Mouse (Mus musculus) C2C12 (cell line): ENCODE results near the gene Dmrt3. TPM values are rescaled to one million over a fixed set of nuclear protein-coding genes. Genes with fewer than 3 reads are reported as not detected.

ENCODE experiments used
- H3K27me3 ChIP-seq: one replicate; pipeline ENCODE4 v1.6.1; 2011; ENCODE audit not compliant: control insufficient read depth, insufficient read depth, insufficient read length
- H3K36me3 ChIP-seq: one replicate; pipeline ENCODE4 v1.6.1; 2011; ENCODE audit not compliant: control insufficient read depth, insufficient read depth
- H3K4me3 ChIP-seq: one replicate; pipeline ENCODE4 v1.5.1; 2011; ENCODE audit warnings: mild to moderate bottlenecking, control low read depth; ENCODE audit not compliant: poor library complexity, insufficient read depth, severe bottlenecking
- H3K79me2 ChIP-seq: one replicate; pipeline ENCODE4 v1.6.1; 2011; ENCODE audit not compliant: control insufficient read depth, insufficient read depth
- H3K79me3 ChIP-seq: one replicate; pipeline ENCODE4 v1.6.1; 2011; ENCODE audit warnings: low read depth, control low read depth
- H3ac ChIP-seq: one replicate; pipeline ENCODE3; 2011; ENCODE audit warnings: low read depth; ENCODE audit not compliant: control insufficient read depth, insufficient read length
- CEBPB ChIP-seq: IDR thresholded peaks from one replicate; pipeline ENCODE4 v1.6.1; 2011; ENCODE audit warnings: low read depth, mild to moderate bottlenecking, control low read depth, moderate library complexity
- CTCF ChIP-seq: IDR thresholded peaks from one replicate; pipeline ENCODE4 v1.5.1; 2011; ENCODE audit not compliant: control insufficient read depth, insufficient read depth, insufficient read length
- FOSL1 ChIP-seq: IDR thresholded peaks from one replicate; pipeline ENCODE4 v1.8.0; 2011; ENCODE audit warnings: mild to moderate bottlenecking, low read length; ENCODE audit not compliant: poor library complexity, insufficient read depth, severe bottlenecking
- MAX ChIP-seq: IDR thresholded peaks from one replicate; pipeline ENCODE4 v1.6.1; 2011; ENCODE audit warnings: mild to moderate bottlenecking, control low read depth
- MYOD1 ChIP-seq: IDR thresholded peaks from one replicate; pipeline ENCODE4 v1.6.1; 2011; ENCODE audit warnings: low read depth; ENCODE audit not compliant: control insufficient read depth, insufficient read length
- MYOG ChIP-seq: IDR thresholded peaks from one replicate; pipeline ENCODE4 v1.6.1; 2011; ENCODE audit not compliant: control insufficient read depth, insufficient read length; ENCODE audit errors: extremely low read depth
- USF1 ChIP-seq: IDR thresholded peaks from one replicate; pipeline ENCODE4 v1.6.1; 2011; ENCODE audit warnings: low read depth, mild to moderate bottlenecking, control low read depth, moderate library complexity
- polyA plus RNA-seq: library from polyadenylated mRNA; unstranded; fragments of >200 nt; fragmentation: generic; extraction: Trizol; gene quantifications from one replicate; pipeline ENCODE4 v1.2.1, GENCODE M21; 2012; ENCODE audit warnings: missing spikeins

Gene Dmrt3
- polyA plus RNA-seq, 1 experiment, result 0.33 TPM

DNA sequence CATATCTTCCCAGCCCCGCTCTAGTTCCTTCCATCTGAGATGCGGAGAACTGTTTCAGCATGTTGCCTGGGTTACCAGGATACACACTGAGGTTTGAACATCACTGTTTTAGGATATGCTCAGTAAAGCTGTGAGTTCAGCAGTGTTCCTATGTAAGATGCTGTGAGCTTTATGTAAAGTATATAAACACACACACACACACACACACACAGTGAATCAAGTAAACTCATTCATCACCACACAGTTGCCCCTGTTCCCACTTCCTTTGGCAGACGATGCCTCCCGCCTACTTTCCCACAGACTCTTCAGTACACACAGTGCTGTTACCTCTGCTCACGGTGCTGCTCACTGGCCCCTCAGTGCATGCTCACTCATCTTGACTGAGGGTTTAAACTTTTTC is 42.5 kb downstream of the Dmrt3 start:
- no peak for TF ChIP-seq MYOG
- TF ChIP-seq USF1, result no peak
- TF ChIP-seq MYOD1, result no peak
- TF ChIP-seq CTCF, result no peak
- no peak for TF ChIP-seq FOSL1
- no peak for TF ChIP-seq MAX
- no peak for TF ChIP-seq CEBPB
- no peaks in the 10 kb centered on the region for H3K79me2 ChIP-seq
- no peaks in the 10 kb centered on the region for H3K36me3 ChIP-seq
- no peaks in the 10 kb centered on the region for H3K27me3 ChIP-seq
- no peaks in the 10 kb centered on the region for H3K79me3 ChIP-seq
- H3ac ChIP-seq, result no peak overlapping the region
- no peak overlapping the region for H3K4me3 ChIP-seq

DNA sequence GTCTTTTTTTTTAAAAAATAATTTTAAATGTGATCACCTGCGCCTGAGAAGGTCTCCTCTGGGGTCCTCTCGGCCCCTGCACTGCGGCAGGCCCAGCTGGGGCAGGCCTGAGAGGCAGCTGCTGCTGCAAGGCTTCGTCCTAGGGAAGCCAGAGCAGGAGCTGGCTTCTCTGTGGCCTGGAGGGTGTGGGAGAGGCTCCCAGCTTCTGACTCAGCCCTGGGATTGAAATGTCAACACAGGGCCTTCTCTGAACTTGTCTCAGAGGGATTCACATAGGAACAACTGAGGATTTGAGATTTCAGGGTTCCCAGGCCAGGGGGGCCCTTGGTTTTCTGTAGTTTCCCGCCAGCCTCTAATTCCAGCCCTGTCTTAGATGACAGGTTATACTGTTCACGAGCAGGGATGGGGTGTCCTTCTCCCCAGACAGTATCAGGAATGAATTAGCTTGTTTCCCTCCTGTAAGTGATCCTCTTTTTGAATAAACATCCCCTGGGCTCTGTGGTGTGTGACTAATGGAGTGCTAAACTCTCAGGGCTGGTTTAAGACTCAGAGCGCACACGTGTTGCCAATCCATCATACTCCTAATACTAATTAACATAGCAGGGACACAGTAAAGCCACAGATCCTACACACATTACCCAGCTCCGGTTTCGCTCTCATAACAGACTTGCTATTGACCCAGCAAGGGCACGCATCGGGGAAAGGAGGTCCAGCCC is 44.1 kb downstream of the Dmrt3 start:
- Histone ChIP-seq H3K36me3 (no peaks in the 10 kb centered on the region), H3K4me3 (no peak overlapping the region), H3K27me3 (no peaks in the 10 kb centered on the region), H3K79me2 (no peaks in the 10 kb centered on the region), H3K79me3 (no peaks in the 10 kb centered on the region), H3ac (no peak overlapping the region)
- TF ChIP-seq MYOD1, result peak; percentile 95
- peak; percentile 74 for TF ChIP-seq MAX
- peak; percentile 75 for TF ChIP-seq USF1
- TF ChIP-seq CTCF, result no peak

DNA sequence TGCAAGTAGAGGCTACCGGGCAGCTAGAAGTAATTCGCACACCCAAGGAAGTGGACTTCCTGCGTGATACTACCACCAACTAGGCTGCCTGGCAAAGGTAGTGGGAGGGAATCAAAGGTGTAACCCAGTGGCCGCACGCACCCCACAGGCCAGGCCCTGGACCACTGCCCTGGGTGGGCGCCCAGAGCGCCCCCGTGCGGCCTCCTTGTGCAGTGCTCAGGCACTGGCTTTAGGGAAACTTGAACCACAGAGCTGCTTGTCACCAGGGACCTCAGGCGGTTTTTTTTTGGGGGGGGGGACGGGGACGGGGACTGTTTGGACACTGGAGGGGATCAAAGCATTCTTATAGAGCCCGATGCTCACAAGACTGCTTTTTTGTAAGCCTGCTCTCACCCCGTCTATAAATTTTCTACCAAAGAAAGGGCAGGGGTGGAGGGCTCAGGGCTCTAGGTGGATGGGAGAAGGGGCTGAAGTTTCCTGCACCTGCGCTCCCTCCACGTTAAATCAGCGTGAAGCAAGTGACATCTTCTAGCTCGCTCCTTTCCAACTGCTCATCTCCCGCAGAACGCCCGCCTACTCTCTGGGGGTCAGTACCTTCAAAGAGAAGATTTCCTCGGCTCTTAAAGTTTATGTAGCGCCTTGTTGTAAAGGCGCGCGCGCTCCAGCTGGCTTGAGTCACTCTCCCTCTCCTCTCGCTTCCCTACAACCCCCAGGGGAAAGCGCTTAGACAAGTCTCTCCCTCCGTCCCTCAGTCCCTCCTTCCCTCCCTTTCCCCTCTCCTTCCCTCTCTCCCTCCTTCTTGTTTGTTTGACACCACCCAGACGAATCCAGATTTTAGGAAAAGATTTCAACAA is 55.6 kb downstream of the Dmrt3 start:
- Histone ChIP-seq H3K79me3 (no peaks in the 10 kb centered on the region), H3K36me3 (no peaks in the 10 kb centered on the region), H3K79me2 (no peaks in the 10 kb centered on the region), H3K4me3 (no peak overlapping the region), H3K27me3 (no peaks in the 10 kb centered on the region), H3ac (no peak overlapping the region)
- TF ChIP-seq CEBPB, result no peak
- TF ChIP-seq MYOD1, result no peak
- TF ChIP-seq CTCF, result no peak
- TF ChIP-seq MYOG, result no peak
- TF ChIP-seq MAX, result no peak
- TF ChIP-seq FOSL1, result no peak
- TF ChIP-seq USF1, result no peak

DNA sequence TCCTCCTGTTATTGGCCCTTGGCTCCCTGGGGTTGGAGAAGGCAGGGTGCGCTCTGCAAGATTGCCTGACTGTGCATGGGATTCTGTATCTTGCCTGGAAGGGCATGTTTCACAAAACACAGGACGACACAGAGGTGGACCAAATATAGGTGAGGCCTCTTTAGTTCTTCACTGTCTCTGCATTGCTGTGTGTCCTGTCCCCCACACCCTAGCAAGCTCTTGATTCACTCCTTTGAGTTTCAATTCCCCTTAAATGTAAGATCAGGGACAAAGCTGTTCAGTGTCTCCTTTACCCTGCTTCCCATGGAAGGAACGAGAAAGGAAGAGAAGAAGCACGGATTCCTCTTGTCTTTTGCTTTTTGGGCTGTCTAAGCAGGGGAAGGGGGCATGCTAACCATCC is 57.7 kb downstream of the Dmrt3 start:
- Histone ChIP-seq H3K79me2 (no peaks in the 10 kb centered on the region), H3K4me3 (no peak overlapping the region), H3K36me3 (no peaks in the 10 kb centered on the region), H3K79me3 (no peaks in the 10 kb centered on the region), H3K27me3 (no peaks in the 10 kb centered on the region), H3ac (no peak overlapping the region)
- TF ChIP-seq CTCF (no peak), CEBPB (no peak), MYOD1 (no peak), MYOG (no peak), FOSL1 (no peak), MAX (no peak), USF1 (no peak)

DNA sequence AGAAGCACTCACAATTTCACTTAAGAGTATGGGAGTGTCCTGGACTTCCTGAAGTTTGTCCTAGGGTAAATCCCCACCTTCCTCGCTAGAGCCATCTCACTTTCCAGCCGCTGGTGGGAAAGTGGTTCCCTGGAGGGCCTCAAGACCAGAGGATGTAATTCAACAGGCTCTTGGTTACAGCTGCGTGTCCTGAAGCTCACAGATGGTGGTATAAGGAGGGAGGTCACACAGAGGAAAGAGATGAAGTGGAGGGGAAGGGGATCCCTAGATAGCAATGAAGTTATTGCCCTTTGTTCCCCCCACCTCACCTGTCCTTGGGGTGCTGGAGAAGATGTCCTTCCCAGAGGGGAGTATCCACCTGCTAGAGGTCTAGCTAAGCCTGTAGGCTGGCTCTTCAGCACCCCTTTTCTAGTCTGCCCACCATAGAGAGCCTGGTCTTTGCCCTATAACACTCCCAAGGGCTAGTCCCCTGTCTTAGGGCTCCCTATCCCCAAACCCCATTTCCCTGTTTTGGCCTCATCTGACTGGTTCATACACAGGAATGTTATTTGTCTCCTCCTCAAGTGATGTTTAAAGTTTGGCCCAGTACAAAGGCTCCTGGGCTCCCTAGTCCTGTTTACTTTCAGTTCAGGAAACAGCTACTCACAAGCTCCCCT is 59.6 kb downstream of the Dmrt3 start:
- H3K4me3 ChIP-seq, result no peak overlapping the region
- H3K27me3 ChIP-seq, result no peaks in the 10 kb centered on the region
- no peaks in the 10 kb centered on the region for H3K79me2 ChIP-seq
- no peak for TF ChIP-seq FOSL1
- no peaks in the 10 kb centered on the region for H3K36me3 ChIP-seq
- H3K79me3 ChIP-seq, result no peaks in the 10 kb centered on the region
- no peak overlapping the region for H3ac ChIP-seq
